Mouse (Mus musculus): ENCODE measurements at regions not wholly inside any gene's neighbourhood (a gene's known extent, or its start where the extent isn't known, plus 50 kb on each side); places are given as distances from the start of the nearest gene placed in this dataset.

- no peak for DNase-seq
Observed at GRCm38 (mm10) chr2:166434554-166434953, 279.1 kb downstream of the Prex1 start.

- DNase-seq: peak; percentile 89
Observed at GRCm38 (mm10) chr2:166433655-166434333, 278.3 kb upstream of the Sulf2 start.

GRCm38 (mm10) chr2:166432948-166433654, 277.6 kb upstream of the Sulf2 start:
- DNase-seq: no peak

- DNase-seq: no peak
Observed at GRCm38 (mm10) chr2:166432531-166432930, 277.1 kb upstream of the Sulf2 start.

- no peak for DNase-seq
Observed at GRCm38 (mm10) chr2:166429918-166430317, 274.5 kb upstream of the Sulf2 start.

- DNase-seq: no peak
Observed at GRCm38 (mm10) chr2:166429494-166429893, 274.0 kb upstream of the Sulf2 start.

GRCm38 (mm10) chr2:166427390-166427789, 271.9 kb upstream of the Sulf2 start:
- peak; percentile 29 for DNase-seq

GRCm38 (mm10) chr2:166426960-166427359, 271.5 kb upstream of the Sulf2 start:
- DNase-seq: peak; percentile 85

GRCm38 (mm10) chr2:166426457-166426856, 271.0 kb upstream of the Sulf2 start:
- peak; percentile 21 for DNase-seq

GRCm38 (mm10) chr2:166425141-166425540, 269.7 kb upstream of the Sulf2 start:
- no peak for DNase-seq

- no peak for DNase-seq
Observed at GRCm38 (mm10) chr2:166423132-166423660, 267.7 kb upstream of the Sulf2 start.

- no peak for DNase-seq
Observed at GRCm38 (mm10) chr2:166420275-166420674, 264.8 kb upstream of the Sulf2 start.

- DNase-seq: no peak
Observed at GRCm38 (mm10) chr2:166419271-166419670, 263.8 kb upstream of the Sulf2 start.

- DNase-seq: no peak
Observed at GRCm38 (mm10) chr2:166418279-166418678, 262.8 kb upstream of the Sulf2 start.

- no peak for DNase-seq
Observed at GRCm38 (mm10) chr2:166417628-166418027, 262.2 kb upstream of the Sulf2 start.

GRCm38 (mm10) chr2:166415481-166415965, 260.1 kb upstream of the Sulf2 start:
- no peak for DNase-seq

GRCm38 (mm10) chr2:166414856-166415255, 259.4 kb upstream of the Sulf2 start:
- no peak for DNase-seq

GRCm38 (mm10) chr2:166412031-166412858, 256.8 kb upstream of the Sulf2 start:
- DNase-seq: no peak

- no peak for DNase-seq
Observed at GRCm38 (mm10) chr2:166409391-166409790, 253.9 kb upstream of the Sulf2 start.

- no peak for DNase-seq
Observed at GRCm38 (mm10) chr2:166408806-166409205, 253.3 kb upstream of the Sulf2 start.

- no peak for DNase-seq
Observed at GRCm38 (mm10) chr2:166408009-166408408, 252.5 kb upstream of the Sulf2 start.

- no peak for DNase-seq
Observed at GRCm38 (mm10) chr2:166406826-166407225, 251.4 kb upstream of the Sulf2 start.
